Mouse (Mus musculus) spleen, postnatal 10 days (tissue): ENCODE measurements around the gene Bora.
"Not testable (repeated sequence)": the region's sequence is repeated elsewhere in the genome, so short reads cannot be mapped to it uniquely, and the experiment has no call there.

Experiments used
- DNase-seq, 2 experiments: peaks; one replicate each; pipeline ENCODE4 v3.0.0; 2021 to 2022; ENCODE audit warnings: low spot score in 2 of 2

Gene Bora

DNA sequence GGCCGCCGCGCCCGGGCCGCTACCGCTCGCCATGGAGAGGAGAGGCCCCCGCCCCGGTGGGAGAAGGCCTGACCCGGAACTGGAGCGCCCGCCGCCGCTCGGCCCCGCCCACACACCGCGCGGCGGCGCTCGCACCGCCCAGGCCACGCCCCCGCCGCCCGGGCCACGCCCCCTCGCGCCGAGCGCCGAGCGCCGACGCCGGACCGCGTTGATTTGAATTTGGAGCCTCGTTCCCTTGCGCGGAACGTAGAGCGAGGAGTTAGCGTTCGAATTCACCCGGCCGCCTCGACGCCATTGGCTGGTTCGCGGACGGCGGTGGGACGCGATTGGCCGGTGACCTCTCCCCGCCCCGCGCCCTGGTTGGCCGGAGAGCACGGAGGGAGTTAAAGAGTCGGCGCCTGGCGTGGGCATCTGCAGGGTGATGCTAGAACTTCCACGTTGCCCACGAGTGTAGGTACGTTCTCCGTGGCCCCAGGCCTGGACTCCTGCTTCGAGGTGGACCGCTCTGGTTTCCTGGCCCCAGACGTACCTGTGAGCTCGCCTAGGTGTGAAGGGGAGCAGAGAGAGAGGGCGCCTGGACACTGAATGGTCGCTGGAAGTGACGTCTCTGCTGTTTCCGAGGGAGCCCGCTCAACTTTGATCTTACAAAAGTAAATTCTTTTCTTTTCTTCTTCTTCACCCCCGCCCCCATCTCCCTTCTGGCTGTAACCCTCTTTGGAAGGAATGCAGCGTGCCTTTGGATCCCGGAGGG, at the start of gene Bora, which contains the start of gene Mzt1:
TSS of gene Bora (plus strand) at position 192 of the 751 bp plus-strand sequence.
TSS of gene Mzt1 (minus strand) at position 104 of the 751 bp plus-strand sequence.
- peak; percentile 92 to 94 for DNase-seq

DNA sequence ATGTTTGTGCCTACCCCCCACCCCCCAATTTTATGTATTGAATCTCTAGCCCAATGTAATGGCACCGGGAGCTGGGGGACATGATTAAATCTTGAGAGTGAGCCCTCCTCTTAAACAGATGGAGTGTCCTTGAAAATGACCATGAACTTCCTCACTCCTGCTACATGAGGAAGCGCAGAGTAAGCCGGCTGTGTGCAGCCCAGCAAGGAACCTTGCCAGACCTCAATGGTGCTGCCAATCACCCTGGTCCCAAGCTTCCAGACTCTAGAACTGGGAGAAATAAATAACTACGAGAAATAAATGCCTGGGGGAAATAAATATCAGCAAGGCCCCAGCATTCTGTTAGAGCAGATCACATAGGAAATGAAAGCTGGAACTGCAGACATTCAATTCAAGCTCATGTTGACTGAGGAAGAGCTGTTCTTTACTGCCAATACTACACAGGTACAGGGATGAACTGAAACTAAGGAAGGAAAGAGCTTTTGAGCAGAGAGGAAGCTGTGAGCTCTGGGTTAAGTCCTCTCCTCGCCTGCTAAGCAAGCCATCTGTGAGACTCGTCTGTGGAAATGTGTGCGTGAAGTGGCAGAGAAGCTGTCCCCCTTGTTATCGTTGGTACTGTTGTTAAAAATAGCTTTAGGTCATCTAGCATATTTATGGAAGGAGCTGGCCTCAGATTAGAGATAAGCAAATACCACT, 35.6 kb upstream of the Bora start:
- DNase-seq, result no peak

DNA sequence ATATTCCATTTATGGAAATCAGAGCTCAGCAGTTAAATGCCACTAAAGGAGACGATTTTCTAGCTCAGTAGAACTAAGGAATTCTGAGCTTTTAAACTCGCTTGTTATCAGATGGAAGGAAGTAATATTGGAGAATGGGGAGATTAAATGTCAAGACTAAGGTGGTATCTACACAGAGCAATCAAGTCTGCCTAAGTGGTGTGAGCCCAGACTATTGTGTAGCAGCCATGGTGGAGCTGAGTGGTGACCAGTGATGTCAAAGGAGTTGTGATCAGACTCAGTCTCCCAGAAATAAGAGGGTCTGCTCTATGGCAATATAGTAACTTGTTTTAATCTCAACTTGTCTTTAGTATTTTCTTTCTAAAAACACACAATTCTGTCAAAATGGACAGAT, 35.1 kb upstream of the Bora start:
- DNase-seq, result no peak

DNA sequence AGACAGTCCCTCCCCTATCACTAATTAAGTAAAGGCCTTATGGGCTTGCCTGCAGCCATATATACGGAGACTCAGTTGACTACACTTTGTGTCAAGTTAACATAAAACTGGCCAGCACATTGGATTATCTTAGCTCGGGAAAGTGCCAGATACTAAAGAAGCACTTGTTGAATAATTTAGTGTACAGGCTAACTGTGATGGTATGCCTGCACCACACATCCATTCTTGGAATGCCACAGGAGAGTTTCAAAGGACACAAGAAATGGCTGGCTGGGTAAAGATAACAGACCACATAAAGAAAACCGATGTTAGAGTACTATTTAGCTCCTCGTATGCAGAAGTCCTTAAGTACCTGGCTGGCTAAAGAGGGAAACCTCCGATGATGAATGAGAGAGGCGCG, 27.3 kb upstream of the Bora start:
- no peak for DNase-seq

DNA sequence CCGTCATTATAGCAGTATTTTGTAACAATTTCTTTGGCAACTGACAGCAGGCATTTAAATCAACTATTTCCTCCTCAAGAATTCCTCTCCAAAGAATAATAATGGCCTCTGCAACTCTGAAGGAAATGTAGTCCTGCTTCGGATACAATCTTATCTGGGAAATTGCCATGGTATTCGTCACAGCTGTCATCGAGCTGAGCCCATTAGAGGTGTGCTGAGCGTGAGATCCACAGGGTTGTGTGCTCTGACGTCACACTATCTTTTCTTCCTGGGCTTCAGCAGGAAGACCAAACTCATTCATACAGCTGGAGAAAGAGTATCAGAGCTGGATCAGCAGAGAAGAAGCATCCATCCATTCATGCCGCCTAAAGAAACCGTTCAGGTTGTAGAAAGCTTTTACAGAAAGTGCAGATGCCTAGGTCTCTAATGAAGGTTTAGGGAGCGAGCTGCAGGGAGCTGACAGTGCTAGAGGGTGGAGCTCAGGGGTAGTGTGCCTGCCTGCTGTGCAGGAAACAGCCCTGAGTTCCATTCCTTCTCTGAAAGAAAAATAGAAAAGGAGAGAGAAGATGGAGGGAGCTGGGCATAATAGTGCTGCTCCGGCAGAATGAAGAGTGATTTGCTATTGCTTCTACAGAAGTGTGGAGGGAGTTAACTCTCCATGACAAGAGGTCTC, 26.8 kb upstream of the Bora start:
- DNase-seq, result no peak

DNA sequence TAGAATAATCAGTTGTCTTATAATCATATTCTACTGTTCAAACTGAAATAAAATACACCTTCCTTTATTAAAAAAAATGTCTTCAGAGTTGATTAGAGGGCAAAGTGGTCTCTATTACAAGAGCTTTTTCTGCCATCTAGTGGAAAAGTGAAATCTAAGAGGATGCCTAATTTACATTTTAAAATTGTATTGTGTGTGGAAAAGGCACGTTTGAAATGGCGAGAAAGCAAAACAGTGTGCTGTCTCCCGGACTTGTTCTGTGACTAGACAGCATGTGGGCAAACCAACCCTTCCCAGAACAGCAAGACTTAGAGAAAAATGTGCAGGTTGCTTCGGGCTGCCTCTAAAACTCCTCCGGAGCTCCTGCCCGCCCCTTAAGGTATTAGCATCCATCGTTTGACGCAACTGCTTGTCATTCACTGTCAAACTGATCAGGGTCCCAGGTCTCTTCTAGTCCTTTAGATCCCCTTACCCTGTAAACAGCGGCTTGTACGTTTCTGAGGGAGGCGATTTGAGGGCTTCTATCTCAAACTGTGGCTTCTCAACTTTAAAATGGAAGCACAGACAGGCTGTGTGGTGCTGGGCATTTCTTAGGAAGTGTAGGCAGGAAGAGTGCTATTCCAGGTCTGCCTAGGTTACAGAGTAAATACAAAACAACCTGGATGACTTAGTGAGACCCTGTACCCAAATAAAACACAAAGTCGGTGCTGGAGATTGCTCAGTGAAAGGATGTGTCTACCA, 23.5 kb upstream of the Bora start:
- DNase-seq, result no peak

DNA sequence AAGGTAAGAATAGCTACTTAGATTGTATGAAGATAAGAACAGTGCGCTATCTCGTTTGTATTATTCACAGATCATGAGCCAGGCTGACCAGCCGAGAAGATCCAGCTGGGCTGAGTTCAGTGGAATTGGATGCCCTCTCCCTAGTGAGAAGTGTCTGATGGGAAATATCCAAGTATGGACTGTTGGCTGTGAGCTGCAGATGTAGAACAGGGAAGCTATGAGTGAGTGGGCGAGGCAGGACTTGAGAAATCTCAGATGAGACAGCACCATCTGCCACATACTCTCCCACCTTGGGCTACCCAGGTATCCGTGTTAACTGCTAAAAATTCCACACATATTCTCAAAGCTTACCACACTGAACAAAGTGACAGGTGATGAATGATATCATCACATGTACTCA, 16.0 kb upstream of the Bora start:
- no peak for DNase-seq

DNA sequence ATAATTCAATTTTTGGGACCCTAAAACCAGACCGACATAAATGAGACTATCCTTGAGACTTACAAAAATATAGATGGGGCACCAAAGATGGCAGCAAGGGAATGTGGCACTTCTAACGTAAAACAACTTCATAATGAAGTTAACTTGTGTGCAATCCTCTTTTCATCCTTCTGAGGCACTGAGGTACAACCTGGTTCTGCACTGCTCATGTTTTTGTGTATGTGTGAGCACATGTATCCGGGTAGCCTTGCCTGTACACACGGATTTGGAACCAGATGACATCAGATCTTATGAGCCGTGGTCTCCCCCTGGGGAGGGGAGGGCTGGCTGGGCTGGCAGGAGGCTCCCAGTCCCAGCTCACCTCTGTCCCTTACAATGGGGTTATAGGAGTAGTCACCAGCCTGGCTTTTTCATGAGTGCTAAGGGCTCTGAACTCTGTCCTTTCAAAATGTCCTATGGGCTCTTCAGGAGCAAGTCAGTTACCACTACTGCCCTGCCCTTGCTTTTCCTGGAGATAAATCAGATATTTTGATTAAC, 14.6 kb upstream of the Bora start:
- DNase-seq, result no peak

DNA sequence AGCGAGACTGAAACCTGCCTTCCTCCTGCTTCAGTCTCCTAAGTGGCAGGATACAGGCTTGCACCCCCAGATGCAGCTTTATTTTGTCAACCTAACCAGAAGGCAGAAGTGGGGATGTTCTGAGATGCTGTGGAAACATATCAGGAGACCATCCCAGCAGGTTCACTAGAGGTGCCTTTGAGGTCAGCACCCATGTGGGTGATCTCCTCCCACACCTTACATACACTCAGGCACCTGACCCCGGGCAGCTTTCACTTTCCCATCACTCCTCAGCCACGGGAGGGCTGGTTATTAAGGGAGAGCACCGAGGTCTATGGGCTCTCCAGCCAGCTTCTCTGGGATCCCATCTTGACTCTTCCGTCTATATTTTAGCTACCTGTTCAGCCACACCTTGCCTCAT, 13.4 kb upstream of the Bora start:
- no peak for DNase-seq

DNA sequence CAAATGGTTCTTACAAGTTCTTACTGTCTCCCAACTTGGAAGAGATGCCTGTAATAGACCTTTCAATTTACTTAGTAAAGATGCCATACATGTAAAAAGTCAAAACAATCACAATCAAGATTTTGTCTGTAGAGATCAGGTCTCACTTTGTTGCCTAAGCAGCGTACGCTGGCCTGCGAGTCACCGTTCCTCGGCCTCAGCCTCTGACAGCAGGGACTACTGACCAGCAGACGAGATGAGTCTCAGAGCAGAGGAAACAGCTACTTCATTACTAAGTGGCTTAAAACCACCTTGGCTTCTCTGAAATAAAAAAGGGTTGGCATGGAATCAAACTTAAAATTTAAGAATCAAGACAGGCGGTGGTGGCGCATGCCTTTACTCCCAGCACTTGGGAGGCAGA, 11.2 kb upstream of the Bora start:
- DNase-seq, result not testable (repeated sequence)

DNA sequence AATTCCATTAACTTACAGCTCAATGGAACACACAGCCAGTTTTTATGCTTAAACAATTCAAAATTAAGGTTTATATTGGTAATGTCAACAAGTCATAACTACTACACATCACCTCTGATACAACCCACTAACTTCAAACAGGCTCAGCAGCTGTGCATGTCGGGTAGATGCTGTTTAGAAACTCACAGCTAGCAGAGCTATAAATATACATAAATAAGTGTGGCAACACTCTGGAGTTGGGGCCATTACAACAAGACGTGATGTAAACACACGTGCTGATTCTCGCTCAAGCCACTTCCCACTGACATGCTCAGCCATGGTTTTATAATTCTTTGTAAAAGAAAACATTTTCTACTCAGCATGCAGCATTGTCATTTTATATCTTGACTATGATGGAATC, 10.0 kb upstream of the Bora start:
- no peak for DNase-seq

DNA sequence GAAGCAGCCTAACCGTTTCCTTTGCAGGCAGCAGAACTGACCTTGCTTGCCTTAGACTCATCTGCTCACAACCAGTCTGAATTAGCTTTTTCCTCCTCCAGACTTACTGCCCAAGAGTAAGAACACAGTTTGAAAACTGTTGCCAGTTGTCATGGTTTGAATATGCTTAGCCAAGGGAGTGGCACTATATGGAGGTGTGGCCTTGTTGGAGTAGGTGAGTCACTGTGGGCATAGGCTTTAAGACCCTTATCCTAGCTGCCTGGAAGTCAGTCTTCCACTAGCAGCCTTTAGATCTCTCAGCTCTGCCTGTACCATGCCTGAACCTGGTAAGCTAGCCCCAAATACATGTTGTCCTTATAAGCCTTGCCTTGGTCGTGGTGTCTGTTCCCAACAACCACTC, 8.3 kb upstream of the Bora start:
- DNase-seq, result no peak

DNA sequence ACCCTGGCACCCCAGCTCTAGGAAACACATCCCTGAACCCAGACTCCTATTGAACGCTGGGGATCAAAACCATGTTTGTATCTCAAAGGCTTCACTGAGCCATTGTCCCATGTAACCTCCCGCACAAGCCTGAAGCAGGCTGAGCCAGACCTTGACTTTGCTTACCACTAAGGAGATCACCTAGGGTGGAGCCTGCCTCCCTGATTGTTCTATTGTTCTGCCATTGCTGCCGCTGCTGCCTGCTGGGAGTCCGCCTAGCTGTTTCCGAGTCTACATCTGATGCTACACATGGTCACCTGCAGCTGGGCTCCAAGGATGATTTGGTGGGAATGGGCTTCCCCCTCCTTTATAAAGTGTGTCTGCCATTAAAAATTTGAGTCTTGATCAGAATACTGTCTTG, 6.7 kb upstream of the Bora start:
- not testable (repeated sequence) for DNase-seq

DNA sequence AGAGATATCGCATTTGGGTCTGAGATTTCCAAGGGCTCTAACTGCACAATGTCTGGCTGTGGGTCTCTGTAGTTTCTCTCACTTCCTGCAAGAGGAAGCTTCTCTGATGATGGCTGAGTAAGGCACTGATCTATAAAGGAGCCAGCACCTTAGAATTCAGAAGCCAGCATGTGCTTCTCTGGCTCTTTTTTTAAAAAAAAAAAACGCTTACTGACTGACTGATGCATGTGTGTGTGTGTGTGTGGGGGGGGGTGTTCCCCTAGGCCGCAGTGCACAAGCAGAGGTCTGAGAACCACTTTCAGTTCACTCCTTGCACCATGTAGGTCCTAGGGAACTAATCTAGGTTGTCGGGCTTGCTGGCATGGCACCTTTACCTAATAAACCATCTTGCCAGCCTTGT, 4.6 kb upstream of the Bora start:
- no peak for DNase-seq

DNA sequence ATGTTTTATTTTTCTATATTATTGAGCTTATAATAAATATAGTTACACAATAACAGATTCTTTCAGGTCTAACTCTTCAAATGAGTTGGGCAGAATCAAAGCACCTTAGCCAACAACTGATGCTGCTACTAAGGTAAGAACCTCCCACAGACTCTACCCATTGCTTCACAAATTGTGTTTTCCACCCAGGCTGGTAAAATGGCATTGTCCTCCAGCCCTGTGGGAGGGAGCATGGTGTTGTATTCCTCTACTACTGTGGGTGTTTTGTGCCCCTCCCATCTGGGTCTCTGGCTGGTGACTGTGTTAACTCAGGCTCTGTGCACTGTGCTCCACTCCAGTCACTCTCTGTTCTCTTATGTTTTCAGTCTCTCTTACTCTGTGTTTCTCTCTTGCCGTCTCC, 2.5 kb upstream of the Bora start:
- no peak for DNase-seq

DNA sequence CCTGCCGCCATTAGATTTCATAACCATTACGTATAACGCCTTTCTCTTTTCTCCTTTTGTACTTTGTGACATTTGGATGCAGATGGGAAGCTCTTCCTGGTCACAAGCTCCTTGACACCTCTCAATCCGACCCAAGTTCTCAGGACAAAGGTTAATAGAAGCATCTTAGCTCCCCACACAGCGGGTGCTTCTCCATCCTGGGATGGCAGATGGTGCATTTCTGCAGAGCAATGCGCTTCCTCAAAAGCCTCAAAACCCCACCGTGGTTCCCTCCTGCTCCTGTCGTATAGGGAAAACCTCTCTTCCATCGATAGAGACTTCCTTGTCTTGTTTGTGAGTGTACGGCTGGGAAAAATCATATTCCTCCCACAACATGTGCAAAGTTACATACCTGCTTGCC, 1.9 kb upstream of the Bora start:
- DNase-seq, result no peak

DNA sequence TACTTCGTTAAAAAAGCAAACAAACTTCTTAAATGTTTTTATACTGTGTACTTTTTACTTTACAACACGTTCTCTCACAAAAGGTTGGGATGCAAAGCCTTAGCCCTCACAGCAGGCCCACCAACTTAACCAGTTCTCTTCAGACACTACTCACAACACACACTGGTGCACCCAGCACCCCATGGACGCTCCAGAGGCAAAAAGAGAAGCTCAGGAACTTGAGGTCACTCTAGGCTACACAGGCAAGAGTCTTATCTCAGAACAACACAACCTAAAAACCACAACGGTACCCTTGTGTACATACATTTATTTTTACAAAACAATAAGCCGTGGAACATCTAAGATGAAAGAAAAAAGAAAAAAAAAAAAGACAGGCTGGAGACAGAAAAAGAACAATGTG, 1.3 kb upstream of the Bora start:
- peak; percentile 21 to 25 for DNase-seq

DNA sequence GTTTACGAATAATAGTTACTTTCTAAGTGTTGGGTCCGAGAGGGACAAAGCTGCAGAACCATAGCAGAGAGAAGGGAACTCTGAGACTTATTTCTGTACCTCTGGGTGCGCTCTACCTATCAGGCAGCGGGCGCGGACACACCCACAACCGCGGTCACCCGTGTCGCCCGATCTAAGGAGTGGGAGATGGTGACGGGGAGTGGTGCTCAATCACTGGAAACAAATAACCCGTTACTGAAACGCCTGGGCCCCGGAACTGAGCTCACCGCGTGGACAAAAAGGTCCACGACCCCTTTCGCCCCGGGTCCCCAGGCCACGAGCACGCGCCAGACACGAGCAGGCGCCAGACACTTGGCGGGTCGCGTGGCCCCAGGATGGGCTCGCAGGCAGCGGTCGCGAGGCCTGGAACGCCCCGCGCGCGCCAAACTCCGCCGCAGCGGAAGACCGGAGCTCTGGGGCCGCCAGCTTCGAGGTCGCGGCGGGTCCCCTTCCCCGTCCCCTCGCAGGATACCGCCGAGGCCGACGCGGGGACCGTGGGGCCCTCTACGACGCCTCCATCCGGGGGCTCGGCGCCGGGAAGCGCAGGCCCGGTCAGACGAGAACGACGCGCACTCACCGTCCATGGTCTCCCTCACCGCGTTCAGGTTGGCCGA, 518 bp upstream of the Bora start:
- DNase-seq, result peak in 1 of 2 experiments; percentile 69

DNA sequence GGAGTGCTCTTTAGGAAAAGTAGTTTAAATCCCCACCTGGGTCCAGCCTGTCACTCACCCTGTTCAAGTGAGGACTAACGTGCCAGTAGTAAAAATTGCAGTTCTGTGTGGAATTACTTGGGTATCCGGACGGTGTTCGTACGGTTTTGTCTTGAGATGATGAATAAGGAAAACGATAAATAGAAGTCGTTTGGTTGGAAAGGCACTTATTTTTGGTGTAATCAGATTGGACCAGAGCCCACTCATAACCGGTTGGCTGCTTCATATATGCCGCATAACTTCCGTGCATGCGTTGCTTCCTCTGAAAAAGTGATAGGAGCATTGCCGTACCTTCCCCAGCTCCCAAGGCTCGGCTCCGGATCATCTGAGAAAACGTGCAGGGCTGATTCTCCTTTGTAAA, 760 bp downstream of the Bora start:
- DNase-seq, result peak in 1 of 2 experiments; percentile 22

DNA sequence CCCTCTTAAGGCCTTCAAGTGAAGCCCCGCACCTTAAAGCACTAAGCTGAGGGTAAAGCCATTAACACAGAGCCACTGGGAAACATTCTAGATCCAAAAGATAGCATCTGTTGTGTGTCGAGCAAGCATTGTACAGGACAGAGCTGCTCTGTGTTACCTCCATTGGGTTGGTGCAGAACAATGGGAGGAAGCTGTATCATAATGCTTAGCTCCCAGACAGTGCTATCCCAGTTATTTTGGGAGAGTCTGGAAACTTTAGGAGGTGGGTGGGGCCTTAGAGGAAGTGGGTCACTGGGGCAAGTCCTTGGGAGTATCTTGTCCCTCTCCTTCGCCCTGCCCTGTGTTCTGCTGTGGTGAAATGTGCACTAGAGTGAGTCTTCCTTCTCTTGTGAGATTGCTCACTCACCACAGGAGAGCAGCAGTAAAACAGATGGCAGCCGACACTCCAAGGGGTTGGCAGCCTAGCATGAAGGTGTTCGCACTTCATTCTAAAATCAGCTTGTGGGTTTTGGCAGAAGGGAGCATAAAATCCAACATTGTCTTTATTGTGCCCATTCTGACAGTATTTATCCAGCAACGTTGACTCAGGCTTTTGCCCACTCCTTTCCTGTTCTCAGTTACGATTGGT, 13.1 kb downstream of the Bora start:
- no peak for DNase-seq

DNA sequence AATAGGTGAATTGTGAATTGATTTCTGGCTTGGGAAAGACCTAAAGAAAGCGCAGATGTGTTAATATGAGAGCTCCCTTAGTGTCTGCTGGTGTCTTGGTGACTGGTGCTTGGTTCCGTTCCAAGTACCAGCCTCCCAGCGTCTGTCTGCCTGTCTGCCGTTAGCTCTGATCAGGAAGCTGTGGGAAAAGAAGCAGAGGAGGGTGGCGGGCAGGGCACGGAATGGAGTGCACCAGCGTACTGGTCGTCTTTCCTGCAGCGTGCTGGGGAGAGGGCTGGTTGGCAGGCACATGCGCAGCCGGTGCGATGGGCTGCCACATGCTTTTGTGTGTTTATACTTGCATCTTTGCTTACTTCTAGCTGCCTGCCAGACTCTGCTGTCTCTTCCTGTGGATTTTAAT, 14.6 kb downstream of the Bora start:
- DNase-seq, result no peak
